Mouse (Mus musculus): ENCODE data around the gene Hist1h3f. TPM values are rescaled to one million over a fixed set of nuclear protein-coding genes. Genes with fewer than 3 reads are reported as not detected.

The Hist1h3f gene
- total RNA-seq (2023) = 164 and 316 TPM in 2 replicates

DNA sequence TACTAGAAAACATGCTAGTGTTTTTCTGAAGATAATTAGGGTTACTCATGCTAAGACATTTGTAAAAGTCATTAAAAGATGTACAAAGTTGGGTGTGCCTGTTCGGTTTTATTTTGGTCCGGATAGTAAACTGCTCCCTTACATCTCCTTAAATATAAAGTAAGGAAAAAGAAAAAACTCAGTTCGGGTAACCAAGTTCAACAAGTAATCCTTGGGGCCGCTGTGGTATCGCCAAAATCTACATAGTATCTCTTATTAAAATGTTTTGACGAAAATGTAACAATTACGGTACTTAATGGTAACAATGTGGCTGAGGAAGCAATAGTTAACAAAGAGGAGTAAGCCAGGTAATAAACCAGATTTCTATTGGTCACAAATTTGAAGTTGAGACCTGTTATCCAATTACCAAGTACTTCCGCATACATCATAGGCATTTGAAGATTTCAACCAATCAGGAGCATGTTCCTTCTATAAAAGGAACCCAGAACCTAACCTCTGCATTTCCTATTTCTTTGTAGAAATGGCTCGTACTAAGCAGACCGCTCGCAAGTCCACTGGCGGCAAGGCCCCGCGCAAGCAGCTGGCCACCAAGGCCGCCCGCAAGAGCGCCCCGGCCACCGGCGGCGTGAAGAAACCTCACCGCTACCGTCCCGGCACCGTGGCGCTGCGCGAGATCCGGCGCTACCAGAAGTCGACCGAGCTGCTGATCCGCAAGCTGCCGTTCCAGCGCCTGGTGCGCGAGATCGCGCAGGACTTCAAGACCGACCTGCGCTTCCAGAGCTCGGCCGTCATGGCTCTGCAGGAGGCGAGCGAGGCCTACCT is at the start of gene Hist1h3f:
TSS of gene Hist1h3f (plus strand) at position 88 of the 822 bp plus-strand sequence.

DNA sequence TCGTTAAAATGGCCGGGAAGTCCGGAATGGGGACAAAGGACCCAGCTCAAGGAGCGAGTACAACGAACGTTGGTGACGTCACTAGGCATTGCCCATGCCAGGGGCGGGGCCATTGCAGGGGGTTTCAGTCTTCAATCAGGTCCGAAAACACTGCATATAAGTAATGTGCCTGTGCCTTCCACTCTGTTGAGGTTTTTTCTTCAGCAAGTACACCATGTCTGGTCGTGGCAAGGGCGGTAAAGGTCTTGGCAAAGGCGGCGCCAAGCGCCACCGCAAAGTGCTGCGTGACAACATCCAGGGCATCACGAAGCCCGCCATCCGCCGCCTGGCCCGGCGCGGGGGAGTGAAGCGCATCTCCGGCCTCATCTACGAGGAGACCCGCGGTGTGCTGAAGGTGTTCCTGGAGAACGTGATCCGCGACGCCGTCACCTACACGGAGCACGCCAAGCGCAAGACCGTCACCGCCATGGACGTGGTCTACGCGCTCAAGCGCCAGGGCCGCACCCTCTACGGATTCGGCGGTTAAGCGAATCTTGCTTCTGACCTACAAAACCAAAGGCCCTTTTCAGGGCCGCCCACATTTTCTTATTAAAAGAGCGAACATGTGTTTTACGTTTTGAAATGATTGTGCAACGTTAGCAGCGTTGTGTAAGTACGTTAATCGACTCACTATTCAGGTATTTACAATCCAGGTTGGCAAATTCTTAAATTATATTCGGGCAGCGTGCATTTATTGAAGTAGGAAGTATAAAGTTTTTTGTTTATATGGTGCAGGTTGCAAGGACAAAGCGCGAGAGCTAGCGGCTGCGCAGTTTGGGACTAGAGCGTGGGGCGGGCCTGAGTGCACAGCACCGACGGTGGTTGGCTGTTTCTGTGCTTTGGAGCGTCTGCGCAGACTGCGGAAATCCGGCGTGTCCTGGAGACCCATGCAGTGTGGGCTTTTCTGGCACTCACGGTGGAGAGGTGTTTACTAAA is 12.7 kb upstream of the Hist1h3f start, which contains the start of gene Hist1h4h:
TSS of gene Hist1h4h (plus strand) at position 150 of the 975 bp plus-strand sequence.

DNA sequence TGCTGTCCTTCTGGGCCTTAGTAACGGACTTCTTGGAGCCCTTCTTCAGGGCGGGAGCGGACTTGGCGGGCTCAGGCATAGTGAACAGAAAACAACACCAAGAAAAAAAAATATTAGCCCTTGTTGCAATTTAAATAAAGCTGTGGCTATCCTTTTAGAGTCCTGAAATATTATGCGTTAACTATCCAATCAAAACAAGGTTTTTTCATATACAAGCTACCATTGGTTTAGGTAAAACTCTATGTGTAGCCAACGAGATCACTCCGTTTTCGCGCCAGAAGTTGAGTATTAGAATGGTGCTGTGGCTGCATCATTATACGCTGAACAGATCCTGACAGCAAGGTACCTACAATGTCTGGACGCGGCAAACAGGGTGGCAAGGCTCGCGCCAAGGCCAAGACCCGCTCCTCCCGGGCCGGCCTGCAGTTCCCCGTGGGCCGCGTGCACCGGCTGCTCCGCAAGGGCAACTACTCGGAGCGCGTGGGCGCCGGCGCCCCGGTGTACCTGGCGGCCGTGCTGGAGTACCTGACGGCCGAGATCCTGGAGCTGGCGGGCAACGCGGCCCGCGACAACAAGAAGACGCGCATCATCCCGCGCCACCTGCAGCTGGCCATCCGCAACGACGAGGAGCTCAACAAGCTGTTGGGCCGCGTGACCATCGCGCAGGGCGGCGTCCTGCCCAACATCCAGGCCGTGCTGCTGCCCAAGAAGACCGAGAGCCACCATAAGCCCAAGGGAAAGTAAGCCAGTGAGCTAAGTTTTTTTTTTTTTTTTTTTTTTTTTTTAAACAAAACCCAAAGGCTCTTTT is 10.1 kb upstream of the Hist1h3f start, which contains the start of gene Hist1h2af:
TSS of gene Hist1h2af (plus strand) at position 347 of the 808 bp plus-strand sequence.

DNA sequence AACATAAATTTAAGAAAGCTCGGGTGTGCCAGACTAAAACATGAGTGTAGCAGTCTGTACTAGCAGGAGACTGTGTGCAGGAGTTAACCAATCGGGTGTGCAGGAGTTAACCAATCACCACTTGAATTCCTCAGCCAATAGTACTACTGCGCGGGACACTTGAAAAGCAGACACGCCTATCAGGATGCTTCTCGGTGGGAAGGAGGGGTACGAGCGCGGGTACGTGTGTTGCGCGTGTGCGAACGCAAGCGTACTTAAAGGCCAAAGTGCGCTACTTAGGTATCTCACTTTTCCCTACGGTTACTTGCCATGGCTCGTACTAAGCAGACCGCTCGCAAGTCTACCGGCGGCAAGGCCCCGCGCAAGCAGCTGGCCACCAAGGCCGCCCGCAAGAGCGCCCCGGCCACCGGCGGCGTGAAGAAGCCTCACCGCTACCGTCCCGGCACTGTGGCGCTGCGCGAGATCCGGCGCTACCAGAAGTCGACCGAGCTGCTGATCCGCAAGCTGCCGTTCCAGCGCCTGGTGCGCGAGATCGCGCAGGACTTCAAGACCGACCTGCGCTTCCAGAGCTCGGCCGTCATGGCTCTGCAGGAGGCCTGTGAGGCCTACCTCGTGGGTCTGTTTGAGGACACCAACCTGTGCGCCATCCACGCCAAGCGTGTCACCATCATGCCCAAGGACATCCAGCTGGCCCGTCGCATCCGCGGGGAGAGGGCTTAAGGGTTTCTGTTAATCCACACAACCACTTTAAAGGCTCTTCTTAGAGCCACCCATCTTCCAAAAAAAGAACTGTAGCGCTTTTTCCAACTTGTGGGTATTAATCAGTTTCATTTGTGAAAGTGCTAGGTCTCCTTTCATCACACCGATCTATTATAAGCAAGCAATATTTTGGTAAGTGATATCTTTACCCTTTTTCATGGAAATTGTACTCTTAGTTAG is 8.4 kb upstream of the Hist1h3f start, which contains the start of gene Hist1h3g:
TSS of gene Hist1h3g (plus strand) at position 286 of the 939 bp plus-strand sequence.

DNA sequence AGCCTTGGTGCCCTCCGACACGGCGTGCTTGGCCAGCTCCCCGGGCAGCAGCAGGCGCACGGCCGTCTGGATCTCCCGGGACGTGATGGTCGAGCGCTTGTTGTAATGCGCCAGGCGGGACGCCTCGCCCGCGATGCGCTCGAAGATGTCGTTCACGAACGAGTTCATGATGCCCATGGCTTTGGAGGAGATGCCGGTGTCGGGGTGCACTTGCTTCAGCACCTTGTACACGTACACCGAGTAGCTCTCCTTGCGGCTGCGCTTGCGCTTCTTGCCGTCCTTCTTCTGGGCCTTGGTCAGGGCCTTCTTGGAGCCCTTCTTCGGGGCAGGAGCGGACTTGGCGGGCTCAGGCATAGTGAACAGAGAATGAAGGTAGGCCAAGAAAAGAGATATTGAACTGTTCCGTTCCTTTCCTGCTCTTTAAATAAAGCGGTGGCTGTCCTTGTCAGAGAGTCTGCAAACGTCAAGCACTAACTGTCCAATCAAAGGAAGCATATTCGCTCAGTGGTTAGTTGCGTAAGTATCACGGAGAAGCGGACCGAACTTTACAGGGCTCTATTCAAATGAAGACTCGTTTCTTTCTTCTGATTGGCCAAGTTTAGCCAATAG is 749 bp upstream of the Hist1h3f start, which contains the start of gene Hist1h2bh:
TSS of gene Hist1h2bh (minus strand) at position 394 of the 609 bp plus-strand sequence.

DNA sequence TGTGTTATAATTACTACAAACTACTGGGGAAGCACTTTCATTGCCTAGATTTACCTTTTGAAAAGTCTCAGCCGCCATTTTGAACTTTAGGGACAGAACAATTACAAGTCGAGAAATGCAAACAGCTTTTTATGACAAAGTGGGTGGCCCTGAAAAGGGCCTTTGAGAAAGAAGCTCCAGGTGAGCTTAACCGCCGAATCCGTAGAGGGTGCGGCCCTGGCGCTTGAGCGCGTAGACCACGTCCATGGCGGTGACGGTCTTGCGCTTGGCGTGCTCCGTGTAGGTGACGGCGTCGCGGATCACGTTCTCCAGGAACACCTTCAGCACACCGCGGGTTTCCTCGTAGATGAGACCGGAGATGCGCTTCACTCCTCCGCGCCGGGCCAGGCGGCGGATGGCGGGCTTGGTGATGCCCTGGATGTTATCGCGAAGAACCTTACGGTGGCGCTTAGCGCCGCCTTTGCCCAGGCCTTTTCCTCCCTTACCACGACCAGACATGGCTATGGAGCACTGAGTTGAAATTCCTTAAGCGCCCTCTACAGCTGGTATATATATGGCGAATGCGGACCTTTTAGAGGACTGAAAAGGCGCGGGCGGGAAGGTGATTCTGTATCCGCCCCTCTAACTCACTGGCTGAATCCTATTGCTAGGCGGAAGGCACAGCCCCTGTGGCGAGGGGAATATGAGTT is 7.4 kb downstream of the Hist1h3f start, which contains the start of gene Hist1h4f:
TSS of gene Hist1h4f (minus strand) at position 503 of the 689 bp plus-strand sequence.

DNA sequence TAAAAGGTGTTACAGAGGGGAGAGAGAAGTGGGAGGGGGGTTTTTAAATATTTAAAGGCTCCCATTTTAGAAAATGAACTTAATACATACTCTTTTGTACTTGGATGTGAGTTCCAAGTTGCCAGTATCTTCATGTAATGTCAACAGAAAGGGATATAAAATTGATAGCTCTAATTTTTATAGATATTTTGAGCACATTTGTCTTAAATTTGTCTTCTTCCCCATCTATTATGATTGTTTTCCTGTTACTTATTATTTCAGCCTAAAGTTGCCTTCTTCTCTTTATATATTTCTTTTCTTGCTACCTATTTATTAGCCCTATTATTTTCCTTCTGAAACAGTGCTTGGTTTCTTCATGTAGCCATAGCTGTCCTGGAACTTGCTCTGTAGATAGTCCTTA is 9.1 kb downstream of the Hist1h3f start, which contains the start of gene Hist1h1d:
TSS of gene Hist1h1d (plus strand) at position 301 of the 400 bp plus-strand sequence.

DNA sequence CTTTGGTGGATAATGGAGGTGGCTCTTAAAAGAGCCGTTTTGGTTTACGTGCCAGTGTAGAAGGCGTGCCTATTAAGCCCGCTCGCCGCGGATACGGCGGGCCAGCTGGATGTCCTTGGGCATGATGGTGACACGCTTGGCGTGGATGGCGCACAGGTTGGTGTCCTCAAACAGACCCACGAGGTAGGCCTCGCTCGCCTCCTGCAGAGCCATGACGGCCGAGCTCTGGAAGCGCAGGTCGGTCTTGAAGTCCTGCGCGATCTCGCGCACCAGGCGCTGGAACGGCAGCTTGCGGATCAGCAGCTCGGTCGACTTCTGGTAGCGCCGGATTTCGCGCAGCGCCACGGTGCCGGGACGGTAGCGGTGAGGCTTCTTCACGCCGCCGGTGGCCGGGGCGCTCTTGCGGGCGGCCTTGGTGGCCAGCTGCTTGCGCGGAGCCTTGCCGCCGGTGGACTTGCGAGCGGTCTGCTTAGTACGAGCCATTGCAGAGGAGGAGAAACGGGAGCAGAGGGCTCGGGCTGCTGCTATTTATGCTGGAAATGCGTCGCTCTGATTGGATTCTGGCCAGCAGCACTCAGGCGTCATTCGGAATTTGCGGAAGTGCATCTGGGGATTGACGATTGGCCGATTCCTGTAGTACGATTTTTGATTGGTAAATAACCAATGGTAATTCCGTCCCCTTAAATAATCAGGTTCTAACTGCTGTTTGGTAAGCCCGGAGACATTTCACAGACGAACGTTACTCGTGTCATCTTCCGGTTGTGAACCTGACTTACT is 18.2 kb downstream of the Hist1h3f start, which contains the start of gene Hist1h3e:
TSS of gene Hist1h3e (minus strand) at position 487 of the 777 bp plus-strand sequence.

DNA sequence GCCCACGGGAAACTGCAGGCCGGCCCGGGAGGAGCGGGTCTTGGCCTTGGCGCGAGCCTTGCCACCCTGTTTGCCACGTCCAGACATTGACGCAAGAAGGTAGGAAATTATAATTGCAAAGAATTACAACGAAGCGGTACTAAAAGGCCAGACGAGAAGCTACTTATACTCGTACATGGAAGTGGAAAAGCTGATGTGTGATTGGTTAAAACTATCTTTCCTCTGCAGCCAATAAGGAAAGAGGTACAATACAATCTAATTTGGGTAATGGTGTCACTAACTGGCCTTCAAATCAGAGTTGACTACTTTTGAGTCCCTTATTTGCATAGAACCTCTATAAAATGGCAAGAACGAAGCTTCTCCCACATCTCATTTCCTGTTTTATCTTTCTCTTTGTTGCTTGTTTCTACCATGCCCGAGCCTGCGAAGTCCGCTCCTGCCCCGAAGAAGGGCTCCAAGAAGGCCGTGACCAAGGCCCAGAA is 27.2 kb downstream of the Hist1h3f start, which contains the start of the genes Hist1h2ae and Hist1h2bg:
TSS of gene Hist1h2ae (minus strand) at position 199 of the 482 bp plus-strand sequence.
TSS of gene Hist1h2bg (plus strand) at position 375 of the 482 bp plus-strand sequence.

DNA sequence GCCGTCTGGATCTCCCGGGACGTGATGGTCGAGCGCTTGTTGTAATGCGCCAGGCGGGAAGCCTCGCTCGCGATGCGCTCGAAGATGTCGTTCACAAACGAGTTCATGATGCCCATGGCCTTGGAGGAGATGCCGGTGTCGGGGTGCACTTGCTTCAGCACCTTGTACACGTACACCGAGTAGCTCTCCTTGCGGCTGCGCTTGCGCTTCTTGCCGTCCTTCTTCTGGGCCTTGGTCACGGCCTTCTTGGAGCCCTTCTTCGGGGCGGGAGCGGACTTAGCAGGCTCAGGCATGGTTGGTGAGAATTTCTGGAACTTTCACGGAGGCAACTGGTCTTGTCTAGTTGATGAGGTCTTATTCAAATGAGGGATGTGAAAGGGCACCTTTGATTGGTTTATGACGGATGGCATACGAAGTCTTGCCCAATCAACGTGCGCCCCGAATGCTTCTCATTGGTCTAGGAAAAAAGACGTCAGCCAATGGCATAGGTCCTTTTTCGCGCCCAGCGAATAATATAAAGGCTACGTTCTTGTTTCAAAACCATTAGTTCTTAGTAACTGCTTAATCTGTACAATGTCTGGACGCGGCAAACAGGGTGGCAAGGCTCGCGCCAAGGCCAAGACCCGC is 30.2 kb downstream of the Hist1h3f start, which contains the start of the genes Hist1h2bf and Hist1h2ad:
TSS of gene Hist1h2bf (minus strand) at position 299 of the 627 bp plus-strand sequence.
TSS of gene Hist1h2ad (plus strand) at position 484 of the 627 bp plus-strand sequence.

DNA sequence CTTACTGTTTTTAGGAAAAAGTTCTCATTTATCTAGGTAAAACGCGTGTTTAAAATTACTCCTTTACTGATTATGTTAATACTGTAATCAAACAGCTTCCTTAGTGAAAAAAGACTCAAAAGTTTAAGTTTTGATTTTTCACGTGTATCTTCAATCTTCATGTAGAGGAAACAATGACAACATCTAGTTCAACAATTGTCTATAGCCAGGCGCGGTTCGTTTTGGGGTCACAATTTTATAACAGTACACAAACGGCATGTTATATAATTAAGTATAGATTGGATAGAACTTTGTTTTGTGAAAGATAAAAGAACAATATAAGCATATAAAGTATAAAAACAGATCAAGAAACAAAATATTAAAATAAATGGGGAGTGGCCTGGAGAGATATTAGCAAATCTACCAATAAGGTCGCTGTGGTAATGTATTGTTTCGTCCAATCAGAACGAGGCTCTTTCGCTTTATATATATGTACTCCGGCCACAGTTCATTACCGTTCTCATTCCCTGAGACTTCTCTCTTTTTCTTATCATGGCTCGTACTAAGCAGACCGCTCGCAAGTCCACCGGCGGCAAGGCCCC is 31.5 kb downstream of the Hist1h3f start, which contains the start of gene Hist1h3d:
TSS of gene Hist1h3d (plus strand) at position 493 of the 581 bp plus-strand sequence.

DNA sequence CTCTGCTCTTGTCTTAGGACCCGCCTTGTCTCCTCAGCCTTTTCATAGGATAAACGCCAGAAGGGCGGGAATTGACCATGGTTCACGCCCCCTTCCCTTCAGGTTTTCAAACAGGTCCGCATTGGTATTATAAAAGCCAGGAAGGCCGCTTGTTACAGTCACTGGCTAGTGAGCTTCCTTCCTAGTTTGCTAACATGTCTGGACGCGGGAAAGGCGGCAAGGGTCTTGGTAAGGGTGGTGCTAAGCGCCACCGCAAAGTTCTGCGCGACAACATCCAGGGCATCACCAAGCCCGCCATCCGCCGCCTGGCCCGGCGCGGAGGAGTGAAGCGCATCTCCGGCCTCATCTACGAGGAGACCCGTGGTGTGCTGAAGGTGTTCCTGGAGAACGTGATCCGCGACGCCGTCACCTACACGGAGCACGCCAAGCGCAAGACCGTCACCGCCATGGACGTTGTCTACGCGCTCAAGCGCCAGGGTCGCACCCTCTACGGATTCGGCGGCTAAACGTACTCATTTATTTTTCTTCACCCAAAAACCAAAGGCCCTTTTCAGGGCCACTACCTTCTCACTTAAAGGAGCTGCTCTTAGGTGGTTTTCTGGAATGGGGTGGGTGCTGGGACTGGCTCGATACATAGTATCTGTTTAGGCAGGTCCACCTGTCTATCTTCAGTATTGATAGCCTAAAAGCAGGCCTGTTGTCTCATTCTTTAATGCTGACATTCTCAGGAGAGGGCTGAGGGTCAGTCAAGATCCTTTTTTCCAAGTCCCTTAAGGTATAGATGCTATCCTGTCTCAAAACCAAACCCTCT is 37.8 kb downstream of the Hist1h3f start, which contains the start of gene Hist1h4d:
TSS of gene Hist1h4d (plus strand) at position 191 of the 811 bp plus-strand sequence.

All from neutrophil, adult 65 days (primary cell).